Mouse (Mus musculus) MEL (cell line): ENCODE measurements around the gene Ly6g6d.

Source experiments
- EP300 ChIP-seq, 2 experiments: IDR thresholded peaks; 2 replicates each; pipeline ENCODE4 v1.6.1; 2011; ENCODE audit warnings: improper control_type of control experiment in 2 of 2, low read length in 2 of 2, low read depth in 1 of 2, mild to moderate bottlenecking in 1 of 2
- MAFK ChIP-seq: IDR thresholded peaks from 2 replicates; pipeline ENCODE4 v1.6.1; 2011; ENCODE audit warnings: low read depth, mild to moderate bottlenecking, low read length, improper control_type of control experiment, borderline replicate concordance
- NRF1 ChIP-seq: IDR thresholded peaks from 2 replicates; pipeline ENCODE4 v1.6.1; 2014; ENCODE audit warnings: low read depth, mild to moderate bottlenecking, inconsistent platforms, low read length, improper control_type of control experiment, moderate library complexity; ENCODE audit not compliant: poor library complexity, insufficient read depth, severe bottlenecking
- POLR2A ChIP-seq, 2 experiments: IDR thresholded peaks; 2 replicates each; pipeline ENCODE4 v1.6.1; 2011 to 2012; ENCODE audit warnings: low read length in 2 of 2, mild to moderate bottlenecking in 2 of 2, control low read depth in 1 of 2, improper control_type of control experiment in 1 of 2, low read depth in 1 of 2, moderate library complexity in 1 of 2; ENCODE audit not compliant: control insufficient read depth in 1 of 2, insufficient read depth in 1 of 2, poor library complexity in 1 of 2
- RCOR1 ChIP-seq: IDR thresholded peaks from 2 replicates; pipeline ENCODE4 v1.6.1; 2012; ENCODE audit warnings: low read depth, mild to moderate bottlenecking, inconsistent platforms, low read length, improper control_type of control experiment
- UBTF ChIP-seq: IDR thresholded peaks from 2 replicates; pipeline ENCODE4 v1.6.1; 2012; ENCODE audit warnings: low read depth, mild to moderate bottlenecking, inconsistent platforms, low read length, improper control_type of control experiment, moderate library complexity, borderline replicate concordance; ENCODE audit not compliant: insufficient read depth
- USF1 ChIP-seq: IDR thresholded peaks from 2 replicates; pipeline ENCODE4 v1.6.1; 2014; ENCODE audit warnings: low read depth, mild to moderate bottlenecking, inconsistent platforms, low read length, improper control_type of control experiment, moderate library complexity
- ZKSCAN1 ChIP-seq: IDR thresholded peaks from 2 replicates; pipeline ENCODE4 v1.6.1; 2012; ENCODE audit warnings: low read depth, mild to moderate bottlenecking, inconsistent platforms, low read length, improper control_type of control experiment, moderate library complexity

DNA sequence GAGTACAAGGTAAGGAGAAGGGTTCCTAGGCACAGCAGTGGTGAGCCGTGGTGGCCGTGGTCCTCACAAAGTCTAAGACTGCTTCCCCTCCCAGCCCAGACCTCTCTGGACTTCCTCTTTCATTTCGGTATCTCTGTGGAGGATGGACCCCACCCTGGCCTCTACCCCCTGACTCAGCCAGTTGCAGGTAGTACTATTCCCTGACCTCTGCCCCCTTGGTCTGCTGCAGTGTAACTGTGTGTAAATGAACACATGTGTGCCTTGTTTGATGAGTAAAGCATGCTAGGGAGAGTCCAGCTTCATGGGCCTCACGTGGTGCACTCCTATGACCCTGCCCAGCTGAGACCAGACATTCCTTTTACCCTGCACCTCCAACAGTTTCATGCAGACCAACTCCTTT lies 54.1 kb downstream of the Ly6g6d start:
- TF ChIP-seq MAFK (no peak), ZKSCAN1 (no peak), POLR2A (IDR thresholded peaks at IDR 0.05; ENCODE audit: control insufficient read depth in 1 of 2, insufficient read depth in 1 of 2, low read depth in 1 of 2, low read length in 2 of 2, poor library complexity in 1 of 2) (peak in 1 of 2 experiments; percentile 61; a peak in 2 of 4 replicates), EP300 (IDR thresholded peaks at IDR 0.05; ENCODE audit: low read depth in 1 of 2, low read length in 2 of 2) (peak in 1 of 2 experiments; percentile 50; a peak in 2 of 4 replicates), RCOR1 (no peak), USF1 (peak; percentile 66), UBTF (no peak), NRF1 (no peak)
